Mouse (Mus musculus) cerebellum, postnatal 25 days (tissue): ENCODE results near the gene Snx20.
"Not testable (repeated sequence)": the region's sequence is repeated elsewhere in the genome, so short reads cannot be mapped to it uniquely, and the experiment has no call there.

Source experiments
- DNase-seq, 2 experiments: peaks; one replicate each; pipeline ENCODE4 v3.0.0; 2021; ENCODE audit warnings: mixed read lengths in 2 of 2

Snx20 gene

DNA sequence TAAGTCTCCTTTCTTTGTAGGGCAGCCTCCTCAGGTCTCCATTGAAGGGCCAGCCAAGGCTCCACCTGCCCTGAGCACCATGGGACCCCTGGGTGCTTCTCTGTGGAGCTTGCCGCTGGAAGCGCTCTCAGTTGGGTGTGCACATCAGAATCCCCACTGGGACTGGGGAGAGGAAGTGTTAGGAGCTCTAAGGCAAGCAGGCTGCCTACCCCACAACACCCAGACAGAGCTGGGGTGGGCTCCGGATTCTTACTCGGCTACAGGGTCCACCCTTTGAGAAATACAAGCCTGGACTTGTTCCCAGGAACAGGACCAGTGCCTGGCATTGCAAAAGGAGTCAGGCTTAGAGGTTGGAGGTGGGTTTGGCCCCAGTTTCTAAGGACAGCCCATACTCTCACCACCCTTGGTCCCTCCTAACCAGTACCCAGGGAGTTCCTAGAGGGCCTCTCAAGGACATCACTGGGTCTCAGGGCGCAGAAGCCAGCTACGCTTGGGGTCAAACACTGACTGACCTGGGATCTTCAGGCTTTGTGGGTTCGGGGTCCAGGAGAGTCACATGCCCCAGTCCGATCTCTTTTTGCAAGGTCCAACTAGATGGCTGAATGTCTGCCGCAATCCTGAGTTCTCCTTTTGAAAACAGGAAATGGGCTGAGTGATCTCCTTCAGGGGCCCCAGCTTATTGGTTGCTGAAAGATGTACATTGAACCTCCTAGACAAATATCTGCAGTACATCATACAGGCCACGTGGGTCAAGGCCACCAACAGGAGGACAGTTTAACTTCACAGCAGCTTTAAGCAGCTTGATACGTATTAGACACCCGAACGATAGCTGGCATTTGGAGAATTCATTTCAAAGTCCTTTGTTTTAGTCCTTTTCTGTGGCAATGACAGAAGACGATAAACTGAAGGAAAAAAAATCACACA lies at the start of gene Snx20:
Gene Snx20, minus strand, starts transcription at position 655 of the 924 bp plus-strand sequence.
- DNase-seq = no peak

DNA sequence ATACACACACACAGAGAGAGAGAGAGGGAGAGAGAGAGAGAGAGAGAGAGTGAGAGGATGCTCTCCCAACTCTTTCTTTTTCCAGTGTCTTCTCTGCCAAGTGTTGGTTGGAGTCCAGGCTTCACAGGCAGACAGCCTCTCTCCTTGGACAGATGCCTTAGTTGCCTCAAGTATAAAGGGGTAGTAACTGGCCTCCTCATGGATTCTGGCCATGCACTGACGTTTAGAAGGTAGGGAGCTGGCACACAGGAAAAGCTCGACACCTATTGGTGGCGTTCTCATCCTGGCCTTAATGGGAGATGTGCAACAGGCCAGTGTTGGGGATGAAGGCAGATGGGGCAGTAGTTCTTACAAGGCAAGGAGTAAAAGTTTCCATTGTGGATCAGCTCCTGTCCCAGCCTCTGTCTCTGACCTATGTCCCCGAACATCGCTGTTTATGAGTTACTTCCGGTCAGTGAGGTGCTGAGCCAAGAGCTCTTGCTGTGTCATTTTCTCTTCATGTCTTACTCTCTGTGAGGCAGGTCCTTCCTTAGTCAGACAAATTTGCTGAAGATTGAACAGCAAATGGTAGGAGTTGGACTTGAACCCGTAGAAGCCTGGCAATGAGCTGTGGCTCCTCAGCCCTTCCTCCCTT lies 47.8 kb upstream of the Snx20 start:
- peak in 1 of 2 experiments; percentile 40 for DNase-seq

DNA sequence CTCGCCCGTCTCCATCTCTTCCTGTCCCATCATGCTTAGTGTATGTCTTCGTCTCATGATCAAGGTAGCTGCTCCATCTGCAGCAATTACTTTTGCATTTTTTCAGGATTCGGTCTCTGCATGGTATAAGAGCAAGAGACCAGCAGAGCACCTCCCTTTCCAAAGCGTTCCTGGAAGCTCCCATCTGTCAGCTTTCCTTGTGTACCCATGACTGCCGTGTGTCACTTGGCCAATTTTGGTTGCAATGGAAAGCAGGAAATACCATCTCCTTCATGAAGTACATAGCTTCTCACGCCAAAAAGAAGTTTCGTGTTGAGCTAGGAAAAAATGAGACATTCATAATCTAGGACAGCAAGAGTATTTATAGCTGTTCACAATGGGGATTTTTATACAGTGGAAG lies 45.1 kb upstream of the Snx20 start:
- peak; percentile 38 to 54 for DNase-seq

DNA sequence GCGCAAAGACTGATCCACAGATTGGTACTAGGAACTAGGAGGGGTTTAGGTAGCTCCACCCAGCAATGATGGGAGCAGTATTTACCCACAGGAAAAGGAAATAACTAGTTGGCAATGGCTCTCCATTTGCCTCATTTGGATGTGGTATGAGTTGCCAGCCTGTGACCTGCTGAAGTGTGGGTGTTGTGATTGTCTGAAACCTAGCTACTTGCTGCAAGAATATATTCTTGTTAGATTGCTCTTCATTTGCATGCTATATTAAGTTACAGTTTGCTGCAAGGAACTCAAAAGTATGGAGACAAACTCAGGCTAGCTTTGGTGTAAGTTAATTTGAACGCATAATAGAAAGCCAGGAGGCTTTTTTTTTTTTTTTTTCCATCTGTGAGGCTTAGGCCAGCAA lies 44.6 kb upstream of the Snx20 start:
- DNase-seq = no peak

DNA sequence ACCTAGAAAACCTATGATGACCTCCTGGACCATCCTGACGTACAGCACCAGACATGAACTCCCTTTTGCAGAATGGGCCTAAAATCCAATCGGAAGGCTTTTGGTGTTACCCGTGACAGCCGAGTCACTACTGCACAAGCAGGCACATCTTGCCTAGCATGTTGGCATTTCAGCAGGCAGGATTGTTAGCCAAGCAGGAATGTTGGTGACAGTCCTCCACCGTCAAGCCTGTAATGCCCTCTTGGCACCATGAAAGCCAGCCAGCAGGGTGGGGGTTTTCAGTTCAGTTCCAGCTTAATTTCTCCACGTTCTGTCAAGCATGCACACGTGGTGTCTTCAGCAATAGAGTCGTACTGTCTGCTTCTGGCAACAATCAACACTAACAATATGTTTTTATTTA lies 41.1 kb upstream of the Snx20 start:
- DNase-seq = no peak

DNA sequence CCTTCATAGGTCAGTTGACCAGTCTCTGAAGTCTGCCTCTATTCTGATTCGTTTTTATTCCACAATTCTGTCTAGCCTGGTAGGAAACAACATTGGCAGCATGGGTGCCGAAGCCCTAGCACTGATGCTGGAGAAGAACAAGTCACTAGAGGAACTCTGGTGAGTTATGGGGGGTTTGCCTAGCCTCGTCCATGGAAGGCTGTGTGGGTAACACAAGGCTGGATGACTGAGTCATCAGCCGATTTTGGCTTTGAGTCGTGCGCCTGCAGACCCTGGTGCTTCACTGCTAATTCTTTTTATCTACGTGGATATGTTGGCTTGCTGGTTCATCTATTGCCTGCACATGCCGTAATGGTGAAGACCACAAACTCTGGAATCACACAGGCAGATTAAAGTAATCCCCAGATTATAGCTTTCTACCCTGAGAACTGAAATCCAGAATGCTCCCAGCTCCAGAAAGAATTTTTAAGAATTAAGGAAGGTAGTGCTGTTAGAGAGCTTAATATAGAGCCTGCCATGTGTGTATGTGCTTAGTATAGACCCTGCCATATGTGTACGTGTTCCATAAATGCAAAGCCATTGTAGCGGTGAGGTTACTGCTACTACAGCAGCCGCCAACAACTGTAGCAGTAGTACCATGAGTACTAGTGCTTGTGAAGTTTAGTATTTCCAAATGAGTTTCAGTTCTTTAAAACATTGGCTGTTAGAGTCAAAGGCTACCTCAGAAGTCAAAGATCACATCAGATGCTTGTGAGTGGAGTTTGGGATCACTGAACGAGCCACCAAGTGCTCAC lies 39.6 kb upstream of the Snx20 start:
- no peak for DNase-seq

DNA sequence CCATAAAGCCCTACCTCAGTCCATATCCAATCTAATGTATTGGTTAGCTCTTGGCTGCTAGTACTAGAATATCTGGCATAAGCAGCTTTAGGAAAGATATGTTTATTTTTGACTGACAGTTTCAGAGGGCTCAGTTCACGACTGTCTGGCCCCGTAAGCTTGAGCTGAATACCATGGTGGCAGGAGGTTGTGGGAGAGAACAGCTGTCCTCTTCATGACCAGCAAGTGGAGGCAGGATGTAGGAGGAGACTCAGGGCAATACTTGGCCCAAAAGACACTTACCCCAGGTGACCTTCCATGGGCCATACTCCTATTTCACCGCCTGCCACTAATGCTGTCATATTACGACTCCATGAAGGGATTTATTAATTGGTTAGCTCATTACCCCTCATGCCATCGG lies 37.9 kb upstream of the Snx20 start:
- DNase-seq = no peak

DNA sequence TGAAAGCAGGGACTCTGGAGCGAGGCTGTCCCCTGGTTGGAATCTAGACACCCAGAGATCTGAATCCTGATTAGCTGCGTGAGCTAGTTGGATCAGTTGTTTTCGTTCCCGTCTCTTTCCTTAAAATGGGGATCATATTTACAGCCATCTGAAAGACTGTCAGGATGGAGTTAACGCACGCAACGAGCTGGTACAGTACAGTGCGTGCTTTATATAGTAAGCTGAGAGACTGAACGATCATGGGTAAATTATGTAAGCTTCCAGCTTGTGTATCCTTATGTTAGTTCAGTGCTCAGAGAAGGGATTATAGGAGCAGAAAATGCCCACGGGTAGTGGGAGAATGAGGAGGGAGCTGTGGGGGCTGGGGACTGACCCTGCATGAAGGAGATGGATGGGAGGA lies 35.6 kb upstream of the Snx20 start:
- no peak for DNase-seq

DNA sequence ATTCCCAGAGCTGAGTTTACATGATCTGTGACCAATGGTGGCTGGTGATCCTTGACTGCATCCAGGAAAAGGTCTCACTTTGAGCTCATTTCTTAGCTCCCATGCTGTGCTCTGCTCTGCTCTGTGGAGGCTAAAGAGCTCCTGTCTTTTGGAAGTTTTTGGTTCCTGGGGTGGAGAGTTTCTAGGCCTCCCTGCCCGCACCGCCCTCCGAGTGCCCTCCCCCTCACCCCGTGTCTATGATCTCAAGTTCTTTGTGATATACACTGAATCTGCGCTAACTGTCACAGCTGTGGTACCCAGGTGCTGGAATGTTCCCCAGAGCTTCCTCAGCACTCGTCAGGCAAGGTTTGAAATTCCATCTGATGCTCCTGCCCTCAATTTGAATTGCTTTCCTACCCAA lies 34.9 kb upstream of the Snx20 start:
- DNase-seq = no peak

DNA sequence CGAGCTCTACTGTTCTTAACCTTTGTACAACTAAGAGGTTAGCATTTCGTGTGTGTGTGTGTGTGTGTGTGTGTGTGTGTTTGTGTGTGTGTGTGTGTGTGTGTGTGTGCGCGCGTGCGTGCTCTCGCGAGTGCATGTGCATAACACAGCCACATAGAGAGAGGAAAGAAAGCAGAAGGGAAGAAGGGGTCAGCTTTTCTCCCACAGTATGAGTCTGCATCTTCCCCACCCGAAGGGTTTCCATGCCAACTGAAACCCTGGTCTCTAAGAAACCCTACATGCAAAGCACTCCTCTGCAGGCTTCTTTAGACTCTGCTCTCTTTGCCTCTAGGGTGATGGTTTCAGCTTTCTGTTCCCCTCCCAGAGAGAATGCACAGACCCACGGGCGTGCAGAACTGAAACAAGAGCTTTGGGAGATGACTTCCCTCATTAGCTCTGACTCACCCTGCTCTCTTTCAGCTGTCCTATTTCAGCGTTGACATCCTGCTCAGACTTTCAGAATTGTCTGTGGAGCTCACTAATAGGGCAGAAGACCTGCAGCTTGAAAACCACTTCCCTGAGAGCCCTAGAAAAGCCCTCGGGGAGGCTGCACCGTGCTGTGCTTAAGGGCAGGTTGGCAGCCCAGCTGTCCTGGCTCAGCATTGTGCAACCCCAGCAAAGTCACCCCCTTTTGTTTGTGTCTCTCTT lies 32.6 kb upstream of the Snx20 start:
- no peak for DNase-seq

DNA sequence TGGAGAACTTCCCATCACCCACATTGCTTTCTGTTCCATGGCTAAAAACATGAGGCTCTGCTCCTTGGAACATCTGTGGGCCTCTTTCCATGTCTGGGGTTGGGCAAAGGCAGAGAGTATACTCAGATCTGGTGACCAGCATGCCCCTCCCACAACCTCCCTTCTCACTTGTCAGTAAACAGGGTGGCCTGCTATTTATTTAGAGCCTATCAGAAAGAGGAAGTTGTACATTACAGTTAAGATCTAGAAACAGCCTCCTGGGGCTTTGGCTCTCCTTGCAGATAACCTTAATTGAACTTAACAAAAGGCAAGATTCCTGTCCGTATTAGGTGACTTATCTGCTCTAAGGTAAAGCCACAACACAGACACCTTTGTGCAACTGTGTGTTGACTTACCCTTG lies 30.5 kb upstream of the Snx20 start:
- DNase-seq = no peak

DNA sequence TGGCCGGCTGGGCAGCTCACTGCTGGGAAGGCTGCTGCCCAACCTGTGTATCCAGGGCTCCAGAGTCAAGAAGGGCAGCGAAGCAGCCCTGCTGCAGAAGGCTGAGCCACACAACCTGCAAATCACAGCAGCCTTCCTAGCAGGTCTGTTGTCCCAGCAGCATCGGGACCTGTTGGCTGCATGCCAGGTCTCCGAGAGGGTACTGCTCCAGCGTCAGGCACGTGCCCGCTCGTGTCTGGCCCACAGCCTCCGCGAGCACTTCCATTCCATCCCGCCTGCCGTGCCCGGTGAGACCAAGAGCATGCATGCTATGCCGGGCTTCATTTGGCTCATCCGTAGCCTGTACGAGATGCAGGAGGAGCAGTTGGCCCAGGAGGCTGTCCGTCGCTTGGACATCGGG lies 29.0 kb upstream of the Snx20 start:
- DNase-seq = peak; percentile 71 to 83

DNA sequence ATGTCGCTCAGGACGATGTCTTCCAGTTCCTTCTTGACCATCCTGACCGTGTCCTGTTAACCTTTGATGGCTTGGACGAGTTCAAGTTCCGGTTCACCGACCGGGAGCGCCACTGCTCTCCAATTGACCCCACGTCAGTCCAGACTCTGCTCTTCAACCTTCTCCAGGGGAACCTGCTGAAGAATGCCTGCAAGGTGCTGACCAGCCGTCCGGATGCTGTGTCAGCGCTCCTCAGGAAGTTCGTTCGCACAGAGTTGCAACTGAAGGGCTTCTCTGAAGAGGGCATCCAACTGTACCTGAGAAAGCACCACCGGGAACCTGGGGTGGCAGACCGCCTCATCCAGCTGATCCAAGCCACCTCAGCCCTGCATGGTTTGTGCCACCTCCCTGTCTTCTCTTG lies 28.2 kb upstream of the Snx20 start:
- no peak for DNase-seq

DNA sequence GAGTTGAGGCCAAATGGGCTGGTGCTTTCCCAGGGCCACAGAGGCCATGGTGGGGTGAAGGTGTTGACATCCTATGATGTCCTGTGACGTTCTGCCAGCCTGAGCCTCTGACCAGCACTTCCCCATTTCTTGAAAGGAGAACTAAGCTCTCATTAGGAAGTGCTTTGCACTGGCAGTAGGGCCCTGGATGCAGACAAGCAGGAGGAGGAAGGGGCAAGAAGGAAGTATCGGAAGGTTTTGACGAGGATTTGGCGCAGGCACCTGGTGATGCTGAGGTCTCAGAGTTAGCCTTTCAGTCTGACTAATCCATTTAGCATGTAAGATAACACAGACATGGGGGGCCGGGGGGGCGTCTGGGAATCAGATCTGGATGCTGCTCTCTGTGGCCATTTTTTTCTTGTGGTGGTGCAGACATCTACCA lies 26.5 kb upstream of the Snx20 start:
- no peak for DNase-seq

DNA sequence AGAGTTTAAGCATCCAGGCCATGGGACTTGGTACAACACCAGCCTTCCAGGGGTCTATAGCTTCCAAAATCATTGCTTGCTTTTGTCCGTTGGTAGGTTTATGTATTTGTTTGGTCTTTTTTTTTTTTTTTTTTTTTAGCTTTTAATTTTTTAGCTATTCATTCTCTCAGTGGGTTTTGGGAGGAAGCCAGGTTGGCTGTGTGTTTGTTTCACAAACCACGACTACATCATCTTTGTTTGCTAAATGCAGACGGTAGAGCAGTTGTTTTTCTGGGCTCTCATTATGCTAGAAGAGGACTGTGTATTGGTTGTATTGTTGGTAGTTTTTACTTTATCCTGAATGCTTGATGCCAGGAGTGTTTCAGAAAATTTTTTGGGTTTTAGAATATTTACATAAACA lies 23.9 kb upstream of the Snx20 start:
- DNase-seq = no peak

DNA sequence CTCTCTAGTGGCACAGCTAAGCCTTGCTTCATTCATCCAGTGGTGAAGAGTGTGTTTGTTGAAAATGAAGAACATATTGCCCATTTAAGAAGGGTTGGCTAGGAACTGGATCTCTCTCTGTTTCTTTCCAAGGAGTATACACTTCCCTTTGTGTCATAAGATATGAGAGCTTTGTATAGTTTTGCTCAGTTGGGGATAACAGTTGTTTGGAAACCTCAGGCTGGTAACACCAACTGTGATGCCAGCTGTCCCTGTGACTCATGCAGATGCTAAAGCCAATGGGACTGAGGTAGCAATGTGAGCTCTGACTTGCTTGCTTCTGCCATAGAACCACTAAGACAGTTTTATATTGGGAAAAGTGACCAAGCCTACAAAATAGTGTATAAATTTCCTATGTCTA lies 19.4 kb upstream of the Snx20 start:
- no peak for DNase-seq

DNA sequence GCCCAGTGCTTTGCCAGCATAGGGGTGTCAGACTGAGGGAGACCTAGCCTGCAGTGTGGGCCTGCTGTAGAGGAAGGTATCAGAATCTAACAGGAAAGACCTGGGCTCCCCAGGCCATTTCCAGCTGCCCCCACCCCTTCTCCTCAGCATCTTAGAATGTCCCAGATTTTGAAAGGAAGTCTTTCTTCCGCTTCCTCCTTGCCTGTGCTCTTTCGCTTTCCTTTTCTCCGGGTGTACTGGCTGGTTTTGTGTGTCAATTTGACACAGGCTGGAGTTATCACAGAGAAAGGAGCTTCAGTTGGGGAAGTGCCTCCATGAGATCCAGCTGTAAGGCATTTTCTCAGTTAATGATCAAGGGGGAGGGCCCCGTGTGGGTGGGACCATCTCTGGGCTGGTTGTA lies 15.2 kb upstream of the Snx20 start:
- not testable (repeated sequence) for DNase-seq

DNA sequence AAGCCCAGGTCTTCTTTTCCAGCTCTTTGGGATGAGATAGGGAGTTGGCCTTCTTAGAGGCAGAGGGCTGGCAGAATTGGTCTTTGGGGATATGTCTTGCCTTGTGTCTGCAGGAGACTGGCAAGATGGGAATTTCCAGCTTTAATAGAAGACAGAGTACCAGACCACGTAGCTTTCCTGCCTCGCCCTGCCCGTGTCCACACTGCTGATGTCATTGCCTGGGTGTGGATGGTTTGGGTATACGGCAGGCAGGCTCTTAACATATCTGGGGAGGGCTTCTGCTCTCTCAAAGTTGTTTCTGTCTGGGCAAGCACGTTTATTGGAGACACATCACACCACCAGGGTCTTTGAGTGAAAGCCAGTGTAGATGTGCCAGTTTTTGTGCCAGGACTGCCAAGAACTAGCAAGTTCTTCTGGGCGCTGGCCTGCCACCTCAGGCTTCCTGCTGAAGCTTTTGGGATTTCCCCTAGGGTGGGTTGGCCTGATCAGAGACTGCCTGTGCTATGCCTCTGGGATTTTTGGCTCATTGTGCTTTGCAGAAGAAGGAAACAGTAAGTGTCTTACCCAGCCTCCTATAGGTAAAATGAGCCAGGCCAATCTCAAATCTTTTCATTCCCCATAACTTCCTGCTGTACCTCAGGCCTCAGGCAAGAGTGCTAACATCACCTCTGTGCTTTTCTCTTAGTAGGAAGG lies 14.2 kb upstream of the Snx20 start:
- DNase-seq = no peak

DNA sequence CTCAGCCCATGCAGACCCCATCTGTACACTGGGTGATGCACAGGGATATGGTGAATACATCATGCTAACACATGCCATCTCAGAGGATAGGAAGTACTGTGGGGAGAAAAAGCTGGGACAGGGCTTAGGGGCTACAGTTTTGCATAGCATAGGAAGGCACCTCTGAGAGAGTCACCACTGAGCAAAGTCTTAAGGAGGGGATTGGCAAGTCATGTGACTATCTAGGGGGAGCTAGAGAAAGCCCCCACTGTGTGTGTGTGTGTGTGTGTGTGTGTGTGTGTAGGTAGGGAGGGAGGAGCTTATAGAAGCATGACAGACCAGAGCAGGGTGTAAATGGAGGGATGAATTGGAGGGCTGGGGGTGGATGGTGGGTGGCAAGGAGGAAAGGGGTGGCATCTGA lies 12.4 kb upstream of the Snx20 start:
- DNase-seq = no peak

DNA sequence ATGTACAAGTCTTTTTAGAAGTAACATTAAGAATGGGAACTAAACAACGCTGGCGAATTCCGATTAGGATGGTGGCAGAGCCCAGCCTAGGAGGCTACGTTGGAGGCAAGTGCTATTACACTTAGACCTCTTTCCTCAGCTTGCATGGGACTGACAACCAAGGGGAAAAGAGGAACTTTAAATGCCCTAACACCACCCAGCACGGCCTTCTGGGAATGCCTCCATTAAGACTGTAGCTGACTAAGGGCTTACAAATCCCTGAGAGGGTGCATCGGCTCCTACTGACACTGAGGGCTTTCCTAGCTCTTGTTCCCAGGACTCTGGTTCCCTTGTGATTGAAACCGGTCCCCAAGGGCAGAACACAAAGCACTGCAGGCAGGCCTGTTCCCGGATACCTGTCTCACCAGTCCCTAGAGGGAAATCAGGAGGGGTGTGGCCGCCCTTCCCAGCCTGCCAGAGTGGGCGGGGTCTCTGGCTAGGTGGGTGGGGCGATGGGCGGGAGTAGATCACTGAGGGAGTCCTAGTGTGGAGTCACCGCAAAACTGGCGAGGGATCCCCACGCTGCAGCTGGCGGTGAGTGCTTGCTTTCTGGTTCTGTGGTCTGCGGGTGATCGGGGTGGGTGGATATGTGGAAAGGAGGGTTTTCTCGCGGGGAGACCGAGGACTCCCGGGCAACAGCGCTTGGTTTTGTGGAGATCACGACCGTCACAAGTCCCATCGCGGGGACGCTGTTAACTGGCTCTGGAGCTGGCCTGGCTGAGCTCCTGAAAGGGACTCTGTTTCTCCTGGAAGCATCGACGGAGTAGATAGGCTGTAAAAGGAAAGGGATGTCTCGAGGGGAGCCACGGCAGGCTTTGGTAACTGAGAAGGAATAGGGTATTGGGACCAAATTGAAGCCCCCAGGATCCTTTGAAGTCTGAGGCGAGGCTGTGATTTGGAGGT lies 11.2 kb upstream of the Snx20 start, which contains the start of gene Nod2:
Gene Nod2, plus strand, starts transcription at position 479 of the 942 bp plus-strand sequence.
- DNase-seq = peak; percentile 29 to 59
